28 mouse cellular contexts compared by ENCODE assay signal in genomic region chr12:17009466-17009865, GRCm38 (mm10). TPM values are rescaled to one million over a fixed set of nuclear protein-coding genes. Genes with fewer than 3 reads are reported as not detected.
DNase-seq lines count a peak whose midpoint lies in the region; ATAC-seq and TF ChIP-seq lines count a peak whose summit lies in the region.
"Had no signal": no experiment of that assay in that cellular context is flagged by ENCODE, and none has a peak within 500 bp of the region (broad histone marks: within the 10 kb centered on the region; RNA-seq: fewer than 3 reads in every experiment).

No protein-coding gene starts in this region.

- no peak overlapping the region for H3K4me3 ChIP-seq in intestine, postnatal 0 days (ENCODE audit: low read depth, low read length)
- no peak overlapping the region for H3K4me3 ChIP-seq in intestine, embryonic 16.5 days (ENCODE audit: low read length)
- H3K4me3 ChIP-seq in lung, embryonic 14.5 days (ENCODE audit: low read depth, low read length), result no peak overlapping the region
- no peak overlapping the region for H3K4me3 ChIP-seq in E14TG2a.4 (replicated peaks; ENCODE audit: low read length)
- no peak overlapping the region for H3K4me3 ChIP-seq in forebrain, embryonic 10.5 days
- H3K4me3 ChIP-seq: erythroblast, embryonic 14.5 days; forebrain, embryonic 12.5 days; hindbrain, embryonic 13.5 days; neural tube, embryonic 13.5 days had no signal

- H3K27ac ChIP-seq in intestine, postnatal 0 days (ENCODE audit: low read depth, low read length), result no peak overlapping the region
- H3K27ac ChIP-seq in intestine, embryonic 16.5 days (ENCODE audit: low read length), result no peak overlapping the region
- H3K27ac ChIP-seq in lung, embryonic 14.5 days (ENCODE audit: low read depth), result no peak overlapping the region
- no peak overlapping the region for H3K27ac ChIP-seq in forebrain, embryonic 10.5 days
- H3K27ac ChIP-seq: forebrain, embryonic 12.5 days; hindbrain, embryonic 13.5 days; neural tube, embryonic 13.5 days had no signal

- H3K4me1 ChIP-seq in intestine, postnatal 0 days (replicated peaks; ENCODE audit: control insufficient read depth, insufficient read depth, low read length), result no peaks in the 10 kb centered on the region
- H3K4me1 ChIP-seq in intestine, embryonic 16.5 days (ENCODE audit: control insufficient read depth, insufficient read depth, low read length), result peaks cover 7% of the 10 kb centered on the region; the same call in 1 of the 2 replicates
- H3K4me1 ChIP-seq in lung, embryonic 14.5 days (ENCODE audit: insufficient read depth), result peaks cover 4% of the 10 kb centered on the region; the same call in 1 of the 2 replicates
- peaks cover 10% of the 10 kb centered on the region for H3K4me1 ChIP-seq in E14TG2a.4 (replicated peaks; ENCODE audit: low read depth, low read length)
- H3K4me1 ChIP-seq in forebrain, embryonic 10.5 days, result peaks cover 10% of the 10 kb centered on the region

- H3K9ac ChIP-seq in intestine, postnatal 0 days (ENCODE audit: low read depth, low read length), result no peak overlapping the region
- H3K9ac ChIP-seq in intestine, embryonic 16.5 days (ENCODE audit: low read depth, low read length), result no peak overlapping the region
- no peak overlapping the region for H3K9ac ChIP-seq in lung, embryonic 14.5 days
- H3K9ac ChIP-seq: forebrain, embryonic 12.5 days; forebrain, postnatal 0 days; hindbrain, embryonic 13.5 days; neural tube, embryonic 13.5 days had no signal

- no peaks in the 10 kb centered on the region for H3K27me3 ChIP-seq in intestine, postnatal 0 days (replicated peaks; ENCODE audit: control insufficient read depth, insufficient read depth, low read length)
- no peaks in the 10 kb centered on the region for H3K27me3 ChIP-seq in intestine, embryonic 16.5 days (replicated peaks; ENCODE audit: control insufficient read depth, insufficient read depth, low read length)
- no peaks in the 10 kb centered on the region for H3K27me3 ChIP-seq in lung, embryonic 14.5 days (ENCODE audit: insufficient read depth, low read length)
- H3K27me3 ChIP-seq in E14TG2a.4 (ENCODE audit: insufficient read depth, low read length), result peaks cover 25% of the 10 kb centered on the region
- H3K27me3 ChIP-seq in forebrain, embryonic 10.5 days (ENCODE audit: poor library complexity, severe bottlenecking), result peaks cover 11% of the 10 kb centered on the region
- H3K27me3 ChIP-seq: neural tube, embryonic 13.5 days had no signal

- no peak for ATAC-seq in intestine, postnatal 0 days
- ATAC-seq in intestine, embryonic 16.5 days, result no peak
- ATAC-seq in lung, embryonic 14.5 days (ENCODE audit: insufficient read depth), result no peak
- ATAC-seq: forebrain, postnatal 0 days; inflammation-experienced regulatory T-cells, adult 6 months had no signal

- no peak for DNase-seq in lung, embryonic 14.5 days
- DNase-seq in lung, postnatal 25 days (ENCODE audit: low spot score), result no peak
- peak; percentile 68 for DNase-seq in R1 (ENCODE audit: low read depth, low spot score)
- DNase-seq in forebrain, embryonic 10.5 days (ENCODE audit: extremely low spot score, low spot score), result no peak
- DNase-seq: adrenal gland, adult 8-10 months; B cell, adult 2 months; cerebellum, adult 2 months; cerebellum, postnatal 14 days; forebrain, postnatal 0 days; gastrocnemius, postnatal 25 days; heart, adult 11 months; heart, postnatal 4 days; kidney, adult 2 months; kidney, postnatal 10 days; lung, adult 18-20 months; lung, postnatal 10 days; thymus, adult 18-20 months; thymus, postnatal 25 days had no signal

- 0 out of 2 replicates have a peak, but pooled peaks cover 3% of the 10 kb centered on the region for H3K9me3 ChIP-seq in intestine, postnatal 0 days (ENCODE audit: control insufficient read depth)
- no peaks in the 10 kb centered on the region for H3K9me3 ChIP-seq in intestine, embryonic 16.5 days (ENCODE audit: control insufficient read depth, low read length)
- H3K9me3 ChIP-seq in lung, embryonic 14.5 days (ENCODE audit: low read depth, low read length), result no peaks in the 10 kb centered on the region
- peaks cover 8% of the 10 kb centered on the region for H3K9me3 ChIP-seq in E14TG2a.4 (ENCODE audit: low read length)
- peaks cover 10% of the 10 kb centered on the region; the same call in 1 of the 2 replicates for H3K9me3 ChIP-seq in forebrain, embryonic 10.5 days
- H3K9me3 ChIP-seq: forebrain, embryonic 12.5 days; hindbrain, embryonic 13.5 days; neural tube, embryonic 13.5 days had no signal

- WGBS in intestine, postnatal 0 days, result 94% methylated on average over 6 of the region's 6 CpGs
- 92% methylated on average over 6 of the region's 6 CpGs for WGBS in intestine, embryonic 16.5 days
- 94% methylated on average over 6 of the region's 6 CpGs for WGBS in lung, embryonic 14.5 days
- 96% methylated on average over 6 of the region's 6 CpGs for WGBS in forebrain, embryonic 10.5 days

- peak; percentile 20; the same call in 1 of the 2 replicates for TF ChIP-seq CTCF in intestine, postnatal 0 days (IDR thresholded peaks at IDR 0.05; ENCODE audit: low read depth)
- TF ChIP-seq CTCF in lung, embryonic 14.5 days (IDR thresholded peaks at IDR 0.05; ENCODE audit: low read depth), result peak; percentile 21; the same call in 1 of the 2 replicates
- TF ChIP-seq CTCF in E14TG2a.4 (conservative IDR thresholded peaks at IDR 0.05; ENCODE audit: low read length), result peak; percentile 49

- H3K4me2 ChIP-seq in intestine, postnatal 0 days (replicated peaks; ENCODE audit: low read depth), result no peak overlapping the region
- H3K4me2 ChIP-seq in intestine, embryonic 16.5 days (ENCODE audit: low read depth, low read length), result no peak overlapping the region
- H3K4me2 ChIP-seq in lung, embryonic 14.5 days, result no peak overlapping the region
- H3K4me2 ChIP-seq: forebrain, embryonic 12.5 days; heart, embryonic 11.5 days; hindbrain, embryonic 13.5 days; neural tube, embryonic 13.5 days had no signal

- H3K36me3 ChIP-seq in intestine, postnatal 0 days (ENCODE audit: control insufficient read depth, insufficient read depth), result no peaks in the 10 kb centered on the region
- no peaks in the 10 kb centered on the region for H3K36me3 ChIP-seq in intestine, embryonic 16.5 days (ENCODE audit: control insufficient read depth, insufficient read depth, low read length)
- no peaks in the 10 kb centered on the region for H3K36me3 ChIP-seq in lung, embryonic 14.5 days (ENCODE audit: insufficient read depth)
- H3K36me3 ChIP-seq in E14TG2a.4 (ENCODE audit: insufficient read depth, low read length), result no peaks in the 10 kb centered on the region
- no peaks in the 10 kb centered on the region for H3K36me3 ChIP-seq in forebrain, embryonic 10.5 days (replicated peaks)
- H3K36me3 ChIP-seq: forebrain, embryonic 12.5 days; hindbrain, embryonic 13.5 days; neural tube, embryonic 13.5 days had no signal

RNA-seq across cellular contexts. Expression of gene 2410004P03Rik, which starts 2.1 kb away (rescaled TPM):
- polyA plus RNA-seq in intestine, postnatal 0 days (2015; fragmentation: Nextera tagmentation; extraction: Ambion mirVana), result 0.12 and 0.18 TPM in 2 replicates
- polyA plus RNA-seq in intestine, embryonic 16.5 days (2015; fragmentation: Nextera tagmentation; extraction: Ambion mirVana), result 0.12 and 0.13 TPM in 2 replicates
- 0.26 and 0.29 TPM in 2 replicates for polyA plus RNA-seq in lung, embryonic 14.5 days (2014; fragmentation: Nextera tagmentation; extraction: Ambion mirVana)
- polyA plus RNA-seq in forebrain, embryonic 10.5 days (2016; fragmentation: Nextera tagmentation; extraction: Ambion mirVana), result 0.60 and 1.1 TPM in 2 replicates
- polyA plus RNA-seq: erythroblast, embryonic 14.5 days; liver, adult 2 months had no signal

RNA-seq across cellular contexts. Expression of gene Pqlc3, which starts 9.3 kb away (rescaled TPM):
- 15.9 and 19.2 TPM in 2 replicates for polyA plus RNA-seq in intestine, postnatal 0 days (2015; fragmentation: Nextera tagmentation; extraction: Ambion mirVana)
- polyA plus RNA-seq in intestine, embryonic 16.5 days (2015; fragmentation: Nextera tagmentation; extraction: Ambion mirVana), result 14.4 and 15.4 TPM in 2 replicates
- 3.7 and 3.8 TPM in 2 replicates for polyA plus RNA-seq in lung, embryonic 14.5 days (2014; fragmentation: Nextera tagmentation; extraction: Ambion mirVana)
- polyA plus RNA-seq in forebrain, embryonic 10.5 days (2016; fragmentation: Nextera tagmentation; extraction: Ambion mirVana), result 2.9 and 3.5 TPM in 2 replicates
